Mouse (Mus musculus) hindbrain, embryonic 15.5 days (tissue): Measurements from ENCODE around the gene Ezh1. TPM values are rescaled to one million over a fixed set of nuclear protein-coding genes. Genes with fewer than 3 reads are reported as not detected.

Experiments
- ATAC-seq: fragments of 200-750 bp; cut with Nextera tagmentation; 2 replicates; pipeline ENCODE4 v1.8.0; 2017; ENCODE audit warnings: low read depth, moderate number of reproducible peaks, moderate TSS enrichment; ENCODE audit not compliant: low FRiP score
- H3K27ac ChIP-seq: fragments of 300-500 bp; sonication (generic); replicated peaks from 2 replicates; pipeline ENCODE4 v1.5.1; 2015; ENCODE audit warnings: mild to moderate bottlenecking, inconsistent platforms
- H3K27me3 ChIP-seq: fragments of 300-500 bp; sonication (generic); 2 replicates; pipeline ENCODE4 v1.6.1; 2015; ENCODE audit warnings: control low read depth, inconsistent platforms
- H3K36me3 ChIP-seq: fragments of 300-500 bp; sonication (generic); 2 replicates; pipeline ENCODE4 v1.6.1; 2015; ENCODE audit warnings: control low read depth, inconsistent platforms
- H3K4me1 ChIP-seq: fragments of 300-500 bp; sonication (generic); replicated peaks from 2 replicates; pipeline ENCODE4 v1.6.1; 2015; ENCODE audit warnings: control low read depth, inconsistent platforms
- H3K4me2 ChIP-seq: fragments of 300-500 bp; sonication (generic); 2 replicates; pipeline ENCODE4 v1.6.1; 2015; ENCODE audit warnings: moderate library complexity, mild to moderate bottlenecking, inconsistent platforms
- H3K4me3 ChIP-seq: fragments of 300-500 bp; sonication (generic); 2 replicates; pipeline ENCODE4 v1.5.1; 2015; ENCODE audit warnings: mild to moderate bottlenecking, inconsistent platforms
- H3K9ac ChIP-seq: fragments of 300-500 bp; sonication (generic); 2 replicates; pipeline ENCODE4 v1.6.1; 2015; ENCODE audit warnings: inconsistent platforms
- H3K9me3 ChIP-seq: fragments of 300-500 bp; sonication (generic); 2 replicates; pipeline ENCODE4 v1.6.1; 2016; ENCODE audit warnings: control low read depth, inconsistent platforms
- WGBS: fragments of 180-500 bp; shearing (Covaris S2); methylation state at CpG from one replicate; pipeline ENCODE4 v1.1.7; 2015; 5-methylcytosine and 5-hydroxymethylcytosine counted together
- polyA plus RNA-seq: library from polyadenylated mRNA; unstranded; fragments of >200 nt; fragmentation: Nextera tagmentation; extraction: Ambion mirVana; gene quantifications from 2 replicates; pipeline ENCODE4 v1.2.1, GENCODE M21; 2015

Ezh1 gene
- polyA plus RNA-seq, 1 experiment from 2014 or later: 27.4 TPM

GRCm38 (mm10) chr11:101245071-101245470 lies 18.8 kb upstream of the Ezh1 start:
- Histone ChIP-seq H3K27ac (no peak overlapping the region), H3K4me2 (peak overlapping the region; percentile 99; the same call in 1 of the 2 replicates), H3K9me3 (no peaks in the 10 kb centered on the region), H3K4me1 (peaks cover 16% of the 10 kb centered on the region), H3K36me3 (no peaks in the 10 kb centered on the region), H3K9ac (no peak overlapping the region), H3K27me3 (peaks cover 34% of the 10 kb centered on the region), H3K4me3 (no peak overlapping the region)
- 41% methylated on average over 4 of the region's 4 CpGs for WGBS
- no peak for ATAC-seq

- no peaks in the 10 kb centered on the region for H3K9me3 ChIP-seq
- H3K9ac ChIP-seq: no peak overlapping the region
- no peaks in the 10 kb centered on the region for H3K36me3 ChIP-seq
- no peaks in the 10 kb centered on the region for H3K27me3 ChIP-seq
- no peak overlapping the region for H3K4me2 ChIP-seq
- no peak overlapping the region for H3K4me3 ChIP-seq
- no peaks in the 10 kb centered on the region for H3K4me1 ChIP-seq
- 63% methylated on average over 5 of the region's 5 CpGs for WGBS
- H3K27ac ChIP-seq: 0 out of 2 replicates have a peak overlapping the region, but pooled peaks have one; percentile 15
- no peak for ATAC-seq
These were observed 11.9 kb upstream of the Ezh1 start for GRCm38 (mm10) chr11:101238071-101238647.

- H3K4me2 ChIP-seq: no peak overlapping the region
- WGBS: 94% methylated on average over 5 of the region's 5 CpGs
- H3K27ac ChIP-seq: no peak overlapping the region
- H3K9me3 ChIP-seq: no peaks in the 10 kb centered on the region
- no peaks in the 10 kb centered on the region for H3K4me1 ChIP-seq
- H3K36me3 ChIP-seq: no peaks in the 10 kb centered on the region
- ATAC-seq: no peak
- no peak overlapping the region for H3K9ac ChIP-seq
- no peak overlapping the region for H3K4me3 ChIP-seq
- no peaks in the 10 kb centered on the region for H3K27me3 ChIP-seq
These were observed 10.5 kb upstream of the Ezh1 start for GRCm38 (mm10) chr11:101236782-101237181.

GRCm38 (mm10) chr11:101235429-101235828 lies 9.2 kb upstream of the Ezh1 start:
- no peaks in the 10 kb centered on the region for H3K9me3 ChIP-seq
- H3K9ac ChIP-seq: no peak overlapping the region
- H3K4me2 ChIP-seq: no peak overlapping the region
- H3K36me3 ChIP-seq: no peaks in the 10 kb centered on the region
- H3K4me3 ChIP-seq: no peak overlapping the region
- no peaks in the 10 kb centered on the region for H3K27me3 ChIP-seq
- peaks cover 13% of the 10 kb centered on the region for H3K4me1 ChIP-seq
- H3K27ac ChIP-seq: no peak overlapping the region
- ATAC-seq: no peak

- Histone ChIP-seq H3K27me3 (no peaks in the 10 kb centered on the region), H3K9ac (no peak overlapping the region), H3K4me2 (no peak overlapping the region), H3K4me3 (no peak overlapping the region), H3K27ac (no peak overlapping the region), H3K9me3 (no peaks in the 10 kb centered on the region), H3K4me1 (peaks cover 16% of the 10 kb centered on the region), H3K36me3 (no peaks in the 10 kb centered on the region)
- no peak for ATAC-seq
These were observed 7.9 kb upstream of the Ezh1 start for GRCm38 (mm10) chr11:101234124-101234523.

GRCm38 (mm10) chr11:101233240-101233639 lies 7.0 kb upstream of the Ezh1 start:
- Histone ChIP-seq H3K27me3 (no peaks in the 10 kb centered on the region), H3K36me3 (no peaks in the 10 kb centered on the region), H3K4me1 (peaks cover 16% of the 10 kb centered on the region), H3K9ac (no peak overlapping the region), H3K4me3 (no peak overlapping the region), H3K4me2 (no peak overlapping the region), H3K9me3 (no peaks in the 10 kb centered on the region), H3K27ac (no peak overlapping the region)
- WGBS: 77% methylated on average over 1 of the region's 1 CpGs
- ATAC-seq: no peak

GRCm38 (mm10) chr11:101232010-101232839 lies 6.0 kb upstream of the Ezh1 start:
- Histone ChIP-seq H3K4me3 (no peak overlapping the region), H3K36me3 (no peaks in the 10 kb centered on the region), H3K9ac (no peak overlapping the region), H3K4me1 (peaks cover 16% of the 10 kb centered on the region), H3K4me2 (peak overlapping the region; percentile 37; the same call in 1 of the 2 replicates), H3K27ac (peak overlapping the region; percentile 76), H3K27me3 (no peaks in the 10 kb centered on the region), H3K9me3 (no peaks in the 10 kb centered on the region)
- WGBS: 64% methylated on average over 6 of the region's 6 CpGs
- ATAC-seq: no peak

GRCm38 (mm10) chr11:101230991-101231871 lies 5.0 kb upstream of the Ezh1 start:
- 14% methylated on average over 18 of the region's 18 CpGs for WGBS
- H3K36me3 ChIP-seq: no peaks in the 10 kb centered on the region
- H3K27me3 ChIP-seq: no peaks in the 10 kb centered on the region
- H3K9ac ChIP-seq: no peak overlapping the region
- no peak overlapping the region for H3K4me3 ChIP-seq
- H3K9me3 ChIP-seq: no peaks in the 10 kb centered on the region
- peak overlapping the region; percentile 37 for H3K4me2 ChIP-seq
- peak overlapping the region; percentile 76 for H3K27ac ChIP-seq
- H3K4me1 ChIP-seq: peaks cover 20% of the 10 kb centered on the region
- no peak for ATAC-seq

GRCm38 (mm10) chr11:101230526-101230925 lies 4.3 kb upstream of the Ezh1 start:
- Histone ChIP-seq H3K4me1 (peaks cover 23% of the 10 kb centered on the region), H3K4me2 (peak overlapping the region; percentile 37; the same call in 1 of the 2 replicates), H3K9ac (no peak overlapping the region), H3K27me3 (no peaks in the 10 kb centered on the region), H3K36me3 (no peaks in the 10 kb centered on the region), H3K9me3 (no peaks in the 10 kb centered on the region), H3K27ac (peak overlapping the region; percentile 76), H3K4me3 (no peak overlapping the region)
- WGBS: 11% methylated on average over 5 of the region's 5 CpGs
- ATAC-seq: no peak

GRCm38 (mm10) chr11:101230061-101230511 lies 3.8 kb upstream of the Ezh1 start:
- no peak for ATAC-seq

GRCm38 (mm10) chr11:101229361-101229900 lies 3.2 kb upstream of the Ezh1 start:
- H3K4me2 ChIP-seq: no peak overlapping the region
- WGBS: 22% methylated on average over 8 of the region's 8 CpGs
- no peaks in the 10 kb centered on the region for H3K9me3 ChIP-seq
- H3K36me3 ChIP-seq: no peaks in the 10 kb centered on the region
- H3K4me1 ChIP-seq: peaks cover 29% of the 10 kb centered on the region
- no peak overlapping the region for H3K9ac ChIP-seq
- no peak overlapping the region for H3K4me3 ChIP-seq
- H3K27ac ChIP-seq: peak overlapping the region; percentile 76; the same call in 1 of the 2 replicates
- no peak for ATAC-seq
- H3K27me3 ChIP-seq: no peaks in the 10 kb centered on the region

More at GRCm38 (mm10) chr11:101230061-101230511, 3.8 kb upstream of the Ezh1 start:
- Histone ChIP-seq H3K9me3 (no peaks in the 10 kb centered on the region), H3K27ac (peak overlapping the region; percentile 76), H3K36me3 (no peaks in the 10 kb centered on the region), H3K4me1 (peaks cover 28% of the 10 kb centered on the region), H3K4me2 (no peak overlapping the region), H3K4me3 (no peak overlapping the region), H3K9ac (no peak overlapping the region), H3K27me3 (no peaks in the 10 kb centered on the region)
- WGBS: 24% methylated on average over 2 of the region's 2 CpGs
